Mouse (Mus musculus) olfactory bulb, adult 2 months (tissue): ENCODE results near the gene Cdk15.

Experiments
- CTCF ChIP-seq: fragments of 200-500 bp; IDR thresholded peaks from 2 replicates; pipeline ENCODE4 v1.5.1; 2012; ENCODE audit warnings: low read depth, mild to moderate bottlenecking, low read length, moderate library complexity; ENCODE audit not compliant: insufficient read depth
- POLR2A ChIP-seq: fragments of 200-500 bp; IDR thresholded peaks from 2 replicates; pipeline ENCODE4 v1.6.1; 2012; ENCODE audit warnings: mild to moderate bottlenecking, low read depth, low read length, moderate library complexity; ENCODE audit not compliant: insufficient read depth

- TF ChIP-seq POLR2A (no peak), CTCF (no peak)
Measured at GRCm38 (mm10) chr1:59316386-59317051, 59.8 kb downstream of the Cdk15 start.
